21 mouse cellular contexts compared by ENCODE assay signal in genomic region chr5:88690681-88691505, GRCm38 (mm10). TPM values are rescaled to one million over a fixed set of nuclear protein-coding genes. Genes with fewer than 3 reads are reported as not detected.
DNase-seq lines count a peak whose midpoint lies in the region; ATAC-seq and TF ChIP-seq lines count a peak whose summit lies in the region.
"Had no signal": no experiment of that assay in that cellular context is flagged by ENCODE, and none has a peak within 500 bp of the region (broad histone marks: within the 10 kb centered on the region; RNA-seq: fewer than 3 reads in every experiment).

No protein-coding gene starts in this region.

- TF ChIP-seq POLR2A in liver, adult 2 months (IDR thresholded peaks at IDR 0.05; ENCODE audit: extremely low read depth, insufficient read depth, low read length): no peak

- no peak for ATAC-seq in liver, embryonic 11.5 days (replicated peaks; ENCODE audit: low FRiP score)
- ATAC-seq in midbrain, embryonic 11.5 days (ENCODE audit: low FRiP score): no peak
- no peak for ATAC-seq in midbrain, embryonic 14.5 days (ENCODE audit: low FRiP score, low TSS enrichment)
- no peak for ATAC-seq in liver, embryonic 14.5 days (ENCODE audit: insufficient read depth)
- no peak for ATAC-seq in forebrain, embryonic 12.5 days (ENCODE audit: low FRiP score)
- ATAC-seq: forebrain, embryonic 16.5 days had no signal

- H3K79me2 ChIP-seq in liver, adult 2 months (ENCODE audit: control insufficient read depth, insufficient read depth, low read length): no peaks in the 10 kb centered on the region

- no peak for TF ChIP-seq EP300 in liver, embryonic 14.5 days (IDR thresholded peaks at IDR 0.05; ENCODE audit: low read depth)

- H3K4me2 ChIP-seq in liver, embryonic 11.5 days: no peak overlapping the region
- H3K4me2 ChIP-seq in midbrain, embryonic 11.5 days: no peak overlapping the region
- H3K4me2 ChIP-seq in midbrain, embryonic 14.5 days (ENCODE audit: low read length): no peak overlapping the region
- H3K4me2 ChIP-seq in liver, embryonic 14.5 days (ENCODE audit: low read depth): peak overlapping the region; percentile 11; the same call in 1 of the 2 replicates
- H3K4me2 ChIP-seq in forebrain, embryonic 12.5 days: no peak overlapping the region
- H3K4me2 ChIP-seq: embryonic facial prominence, embryonic 15.5 days; heart, embryonic 12.5 days; hindbrain, embryonic 14.5 days had no signal

- no peaks in the 10 kb centered on the region for H3K27me3 ChIP-seq in liver, adult 2 months (ENCODE audit: control insufficient read depth, insufficient read depth, low read length)
- peaks cover 3% of the 10 kb centered on the region for H3K27me3 ChIP-seq in liver, embryonic 11.5 days (replicated peaks; ENCODE audit: control insufficient read depth, insufficient read depth, low read length)
- H3K27me3 ChIP-seq in midbrain, embryonic 11.5 days (ENCODE audit: control insufficient read depth, insufficient read depth, low read length): no peaks in the 10 kb centered on the region
- H3K27me3 ChIP-seq in midbrain, embryonic 14.5 days (ENCODE audit: control insufficient read depth, insufficient read depth, low read length): no peaks in the 10 kb centered on the region
- H3K27me3 ChIP-seq in liver, embryonic 14.5 days (ENCODE audit: control insufficient read depth, insufficient read depth, low read length): no peaks in the 10 kb centered on the region
- H3K27me3 ChIP-seq in forebrain, embryonic 12.5 days: no peaks in the 10 kb centered on the region
- H3K27me3 ChIP-seq: embryonic facial prominence, embryonic 15.5 days; heart, embryonic 12.5 days had no signal

- DNase-seq in liver, adult 2 months (ENCODE audit: extremely low read depth, low read depth, low spot score): peak; percentile 98
- no peak for DNase-seq in liver, embryonic 11.5 days (ENCODE audit: low spot score)
- DNase-seq in midbrain, embryonic 11.5 days (ENCODE audit: low spot score, missing footprints): peak; percentile 45
- no peak for DNase-seq in midbrain, embryonic 14.5 days
- DNase-seq in liver, embryonic 14.5 days (ENCODE audit: low read depth in 3 of 3, low spot score in 3 of 3): no peak
- DNase-seq in yolk sac, embryonic 10.5 days (ENCODE audit: low spot score): peak; percentile 64
- DNase-seq in kidney, adult 11 months: no peak
- DNase-seq: adrenal gland, adult 8-10 months; cerebellum, adult 11 months; cerebellum, adult 8-10 months; cerebellum, postnatal 14 days; embryo, embryonic 11 days; gastrocnemius, postnatal 14 days had no signal

- WGBS in liver, adult 2 months: 16% methylated on average over 10 of the region's 10 CpGs
- 70% methylated on average over 10 of the region's 10 CpGs for WGBS in liver, embryonic 11.5 days
- 75% methylated on average over 10 of the region's 10 CpGs for WGBS in midbrain, embryonic 11.5 days
- WGBS in midbrain, embryonic 14.5 days: 87% methylated on average over 10 of the region's 10 CpGs
- 55% methylated on average over 10 of the region's 10 CpGs for WGBS in liver, embryonic 14.5 days (ENCODE audit: insufficient replicate concordance)
- 79% methylated on average over 10 of the region's 10 CpGs for WGBS in forebrain, embryonic 12.5 days

- H3K9me3 ChIP-seq in liver, embryonic 11.5 days (ENCODE audit: control insufficient read depth, low read length): no peaks in the 10 kb centered on the region
- H3K9me3 ChIP-seq in midbrain, embryonic 11.5 days (ENCODE audit: control insufficient read depth, low read length): no peaks in the 10 kb centered on the region
- no peaks in the 10 kb centered on the region for H3K9me3 ChIP-seq in midbrain, embryonic 14.5 days (ENCODE audit: control insufficient read depth, low read length)
- no peaks in the 10 kb centered on the region for H3K9me3 ChIP-seq in liver, embryonic 14.5 days (ENCODE audit: control insufficient read depth, low read length)
- no peaks in the 10 kb centered on the region for H3K9me3 ChIP-seq in forebrain, embryonic 12.5 days
- H3K9me3 ChIP-seq: embryonic facial prominence, embryonic 15.5 days; forebrain, embryonic 10.5 days; G1E; heart, embryonic 12.5 days had no signal

- TF ChIP-seq CTCF in liver, adult 2 months (IDR thresholded peaks at IDR 0.05; ENCODE audit: low read depth, low read length): no peak
- TF ChIP-seq CTCF in liver, embryonic 14.5 days (IDR thresholded peaks at IDR 0.05; ENCODE audit: low read depth): no peak

- H3K9ac ChIP-seq in liver, adult 2 months (ENCODE audit: low read depth, low read length): peak overlapping the region; percentile 49
- H3K9ac ChIP-seq in liver, embryonic 11.5 days (ENCODE audit: low read depth, low read length): no peak overlapping the region
- H3K9ac ChIP-seq in midbrain, embryonic 11.5 days (ENCODE audit: low read length): no peak overlapping the region
- H3K9ac ChIP-seq in midbrain, embryonic 14.5 days (replicated peaks; ENCODE audit: low read length): no peak overlapping the region
- no peak overlapping the region for H3K9ac ChIP-seq in liver, embryonic 14.5 days (replicated peaks)
- H3K9ac ChIP-seq in forebrain, embryonic 12.5 days: no peak overlapping the region
- H3K9ac ChIP-seq: embryonic facial prominence, embryonic 15.5 days; heart, embryonic 12.5 days; hindbrain, embryonic 14.5 days had no signal

- H3K36me3 ChIP-seq in liver, adult 2 months (ENCODE audit: control insufficient read depth, insufficient read depth, low read length): no peaks in the 10 kb centered on the region
- no peaks in the 10 kb centered on the region for H3K36me3 ChIP-seq in liver, embryonic 11.5 days (ENCODE audit: control insufficient read depth, insufficient read depth, low read length)
- no peaks in the 10 kb centered on the region for H3K36me3 ChIP-seq in midbrain, embryonic 11.5 days (ENCODE audit: control insufficient read depth, insufficient read depth, low read length)
- H3K36me3 ChIP-seq in midbrain, embryonic 14.5 days (ENCODE audit: control insufficient read depth, insufficient read depth, low read length): no peaks in the 10 kb centered on the region
- no peaks in the 10 kb centered on the region for H3K36me3 ChIP-seq in liver, embryonic 14.5 days (replicated peaks; ENCODE audit: control insufficient read depth, insufficient read depth, low read depth)
- H3K36me3 ChIP-seq in forebrain, embryonic 12.5 days (replicated peaks): no peaks in the 10 kb centered on the region
- H3K36me3 ChIP-seq: embryonic facial prominence, embryonic 15.5 days; forebrain, embryonic 10.5 days; G1E; heart, embryonic 12.5 days had no signal

- H3K4me3 ChIP-seq in liver, adult 2 months (ENCODE audit: insufficient read depth, low read depth, low read length): no peak overlapping the region; the same call in none of the 2 replicates
- H3K4me3 ChIP-seq in liver, embryonic 11.5 days (ENCODE audit: low read depth, low read length): no peak overlapping the region
- no peak overlapping the region for H3K4me3 ChIP-seq in midbrain, embryonic 11.5 days (ENCODE audit: low read depth, low read length)
- H3K4me3 ChIP-seq in midbrain, embryonic 14.5 days (replicated peaks; ENCODE audit: low read depth, low read length): no peak overlapping the region
- H3K4me3 ChIP-seq in liver, embryonic 14.5 days (ENCODE audit: insufficient read depth in 1 of 2, low read depth in 2 of 2, low read length in 2 of 2): no peak overlapping the region
- no peak overlapping the region for H3K4me3 ChIP-seq in forebrain, embryonic 12.5 days (replicated peaks)
- H3K4me3 ChIP-seq: embryonic facial prominence, embryonic 15.5 days; erythroblast, embryonic 14.5 days; forebrain, embryonic 10.5 days; heart, embryonic 12.5 days had no signal

- peak overlapping the region; percentile 98 for H3K27ac ChIP-seq in liver, adult 2 months (replicated peaks; ENCODE audit: insufficient read depth, low read depth, low read length)
- no peak overlapping the region for H3K27ac ChIP-seq in liver, embryonic 11.5 days (ENCODE audit: low read depth, low read length)
- no peak overlapping the region for H3K27ac ChIP-seq in midbrain, embryonic 11.5 days (ENCODE audit: low read depth, low read length)
- H3K27ac ChIP-seq in midbrain, embryonic 14.5 days (replicated peaks; ENCODE audit: low read depth, low read length): no peak overlapping the region
- H3K27ac ChIP-seq in liver, embryonic 14.5 days: no peak overlapping the region
- no peak overlapping the region for H3K27ac ChIP-seq in forebrain, embryonic 12.5 days
- H3K27ac ChIP-seq: embryonic facial prominence, embryonic 15.5 days; forebrain, embryonic 10.5 days; hindbrain, embryonic 14.5 days had no signal

- H3K4me1 ChIP-seq in liver, adult 2 months (ENCODE audit: control insufficient read depth, insufficient read depth, low read length): peaks cover 11% of the 10 kb centered on the region
- H3K4me1 ChIP-seq in liver, embryonic 11.5 days (replicated peaks; ENCODE audit: control insufficient read depth, insufficient read depth, low read length): no peaks in the 10 kb centered on the region
- no peaks in the 10 kb centered on the region for H3K4me1 ChIP-seq in midbrain, embryonic 11.5 days (ENCODE audit: control insufficient read depth, insufficient read depth, low read length)
- no peaks in the 10 kb centered on the region for H3K4me1 ChIP-seq in midbrain, embryonic 14.5 days (ENCODE audit: control insufficient read depth, insufficient read depth, low read length)
- H3K4me1 ChIP-seq in liver, embryonic 14.5 days (replicated peaks; ENCODE audit: control insufficient read depth in 2 of 2, insufficient read depth in 2 of 2, low read length in 1 of 2): no peaks in the 10 kb centered on the region; a peak in 1 of 4 replicates
- no peaks in the 10 kb centered on the region for H3K4me1 ChIP-seq in forebrain, embryonic 12.5 days
- H3K4me1 ChIP-seq: embryonic facial prominence, embryonic 15.5 days; forebrain, embryonic 10.5 days had no signal

RNA-seq across cellular contexts. Expression of gene Grsf1, which starts 14.9 kb away (rescaled TPM):
- 54.6 and 57.9 TPM in 2 replicates for total RNA-seq in liver, adult 2 months (2014; rRNA removed)
- 32.7 and 38.7 TPM in 2 replicates for polyA plus RNA-seq in liver, adult 2 months (2012; rRNA removed)
- 53.8 and 62.2 TPM in 2 replicates for polyA plus RNA-seq in liver, embryonic 11.5 days (2014; fragmentation: Nextera tagmentation; extraction: Ambion mirVana)
- polyA plus RNA-seq in midbrain, embryonic 11.5 days (2014; fragmentation: Nextera tagmentation; extraction: Ambion mirVana): 102 and 109 TPM in 2 replicates
- 63.6 and 82.7 TPM in 2 replicates for polyA plus RNA-seq in midbrain, embryonic 14.5 days (2014; fragmentation: Nextera tagmentation; extraction: Ambion mirVana)
- 10.5 and 20.3 TPM in 2 replicates for polyA plus RNA-seq in liver, embryonic 14.5 days (2012; rRNA removed)
- 27.5 and 31.4 TPM in 2 replicates for polyA plus RNA-seq in liver, embryonic 14.5 days (2014; fragmentation: Nextera tagmentation; extraction: Ambion mirVana)
- polyA plus RNA-seq in forebrain, embryonic 12.5 days (2016; fragmentation: Nextera tagmentation; extraction: Ambion mirVana): 99.9 and 103 TPM in 2 replicates

RNA-seq across cellular contexts. Expression of gene Mob1b, which starts 29.8 kb away (rescaled TPM):
- 14.4 and 17.4 TPM in 2 replicates for total RNA-seq in liver, adult 2 months (2014; rRNA removed)
- polyA plus RNA-seq in liver, adult 2 months (2012; rRNA removed): 4.1 and 4.6 TPM in 2 replicates
- 16.0 TPM in 2 replicates for polyA plus RNA-seq in liver, embryonic 11.5 days (2014; fragmentation: Nextera tagmentation; extraction: Ambion mirVana)
- polyA plus RNA-seq in midbrain, embryonic 11.5 days (2014; fragmentation: Nextera tagmentation; extraction: Ambion mirVana): 16.7 and 18.3 TPM in 2 replicates
- polyA plus RNA-seq in midbrain, embryonic 14.5 days (2014; fragmentation: Nextera tagmentation; extraction: Ambion mirVana): 13.4 and 13.7 TPM in 2 replicates
- 4.6 and 6.6 TPM in 2 replicates for polyA plus RNA-seq in liver, embryonic 14.5 days (2012; rRNA removed)
- polyA plus RNA-seq in liver, embryonic 14.5 days (2014; fragmentation: Nextera tagmentation; extraction: Ambion mirVana): 9.4 and 9.6 TPM in 2 replicates
- polyA plus RNA-seq in forebrain, embryonic 12.5 days (2016; fragmentation: Nextera tagmentation; extraction: Ambion mirVana): 18.2 and 22.4 TPM in 2 replicates

Comparison
In these comparisons a context has a peak if more than half of its experiments do, and no peak if none do; other contexts are left out.
1. DNase-seq: peak in liver, adult 2 months (single experiment), midbrain, embryonic 11.5 days (single experiment) and yolk sac, embryonic 10.5 days (single experiment); none in liver, embryonic 11.5 days (single experiment), midbrain, embryonic 14.5 days (single experiment), liver, embryonic 14.5 days (0 of 3) and kidney, adult 11 months (single experiment).